Mouse (Mus musculus) MEL (cell line): ENCODE data around the gene Inpp5d. TPM values are rescaled to one million over a fixed set of nuclear protein-coding genes. Genes with fewer than 3 reads are reported as not detected.

ENCODE experiments used
- DNase-seq: peaks from one replicate; pipeline ENCODE4 v3.0.0; 2011; ENCODE audit warnings: low read depth, low spot score
- H3K27ac ChIP-seq: 2 replicates; pipeline ENCODE4 v1.5.1; 2012; ENCODE audit warnings: low read depth, mild to moderate bottlenecking, control low read depth, low read length, moderate library complexity; ENCODE audit not compliant: control insufficient read depth
- H3K27me3 ChIP-seq, 2 experiments: fragments of 150-350 bp in 1 of 2; sonication (generic) in 1 of 2; 2 replicates each; pipeline ENCODE4 v1.6.1; 2012; ENCODE audit warnings: low read length in 2 of 2, mild to moderate bottlenecking in 2 of 2, improper control_type of control experiment in 1 of 2, moderate library complexity in 1 of 2; ENCODE audit not compliant: insufficient read depth in 2 of 2, control insufficient read depth in 1 of 2
- H3K36me3 ChIP-seq, 2 experiments: 2 replicates each; pipeline ENCODE4 v1.6.1; 2012 to 2014; ENCODE audit warnings: low read length in 2 of 2, improper control_type of control experiment in 1 of 2, inconsistent platforms in 1 of 2, mild to moderate bottlenecking in 1 of 2; ENCODE audit not compliant: insufficient read depth in 2 of 2, control insufficient read depth in 1 of 2
- H3K4me1 ChIP-seq, 2 experiments: fragments of 150-350 bp in 1 of 2; sonication (generic) in 1 of 2; 2 replicates each; pipeline ENCODE4 v1.6.1; 2012; ENCODE audit warnings: low read length in 2 of 2, improper control_type of control experiment in 1 of 2, mild to moderate bottlenecking in 1 of 2; ENCODE audit not compliant: insufficient read depth in 2 of 2, control insufficient read depth in 1 of 2
- H3K4me3 ChIP-seq, 2 experiments: fragments of 150-350 bp in 1 of 2; sonication (generic) in 1 of 2; 2 replicates each; pipeline ENCODE4 v1.5.1; 2012; ENCODE audit warnings: low read depth in 2 of 2, low read length in 2 of 2, mild to moderate bottlenecking in 2 of 2, moderate library complexity in 2 of 2, control low read depth in 1 of 2, improper control_type of control experiment in 1 of 2; ENCODE audit not compliant: control insufficient read depth in 1 of 2, insufficient read depth in 1 of 2
- H3K79me2 ChIP-seq: 2 replicates; pipeline ENCODE4 v1.6.1; 2012; ENCODE audit warnings: mild to moderate bottlenecking, low read length, moderate library complexity; ENCODE audit not compliant: control insufficient read depth, poor library complexity, insufficient read depth
- H3K9ac ChIP-seq: 2 replicates; pipeline ENCODE4 v1.6.1; 2012; ENCODE audit warnings: low read depth, mild to moderate bottlenecking, control low read depth, low read length, moderate library complexity; ENCODE audit not compliant: control insufficient read depth, poor library complexity, severe bottlenecking
- H3K9me3 ChIP-seq: fragments of 150-350 bp; sonication (generic); replicated peaks from 2 replicates; pipeline ENCODE4 v1.6.1; 2012; ENCODE audit warnings: mild to moderate bottlenecking, low read length, improper control_type of control experiment, moderate library complexity; ENCODE audit not compliant: insufficient read depth
- BHLHE40 ChIP-seq: IDR thresholded peaks from 2 replicates; pipeline ENCODE4 v1.6.1; 2012; ENCODE audit warnings: low read depth, mild to moderate bottlenecking, inconsistent platforms, low read length, improper control_type of control experiment, borderline replicate concordance
- CHD1 ChIP-seq: IDR thresholded peaks from 2 replicates; pipeline ENCODE4 v1.6.1; 2012; ENCODE audit warnings: low read depth, mild to moderate bottlenecking, inconsistent platforms, low read length, improper control_type of control experiment
- CHD2 ChIP-seq: IDR thresholded peaks from 2 replicates; pipeline ENCODE4 v1.6.1; 2011; ENCODE audit warnings: low read length, improper control_type of control experiment
- E2F4 ChIP-seq: IDR thresholded peaks from 2 replicates; pipeline ENCODE4 v1.6.1; 2011; ENCODE audit warnings: low read depth, low read length, improper control_type of control experiment, borderline replicate concordance
- ELF1 ChIP-seq: IDR thresholded peaks from 2 replicates; pipeline ENCODE4 v1.6.1; 2014; ENCODE audit warnings: low read depth, mild to moderate bottlenecking, inconsistent platforms, low read length, improper control_type of control experiment, moderate library complexity
- EP300 ChIP-seq, 2 experiments: IDR thresholded peaks; 2 replicates each; pipeline ENCODE4 v1.6.1; 2011; ENCODE audit warnings: improper control_type of control experiment in 2 of 2, low read length in 2 of 2, low read depth in 1 of 2, mild to moderate bottlenecking in 1 of 2
- GABPA ChIP-seq: IDR thresholded peaks from 2 replicates; pipeline ENCODE4 v1.6.1; 2012; ENCODE audit warnings: low read depth, mild to moderate bottlenecking, inconsistent platforms, low read length, improper control_type of control experiment, moderate library complexity
- GATA1 ChIP-seq: IDR thresholded peaks from 2 replicates; pipeline ENCODE4 v1.6.1; 2011; ENCODE audit warnings: low read depth, low read length, improper control_type of control experiment
- HCFC1 ChIP-seq: IDR thresholded peaks from 2 replicates; pipeline ENCODE4 v1.6.1; 2012; ENCODE audit warnings: low read depth, mild to moderate bottlenecking, inconsistent platforms, low read length, improper control_type of control experiment, moderate library complexity
- JUND ChIP-seq: IDR thresholded peaks from 2 replicates; pipeline ENCODE4 v1.6.1; 2011; ENCODE audit warnings: low read depth, mild to moderate bottlenecking, improper control_type of control experiment, low read length
- KAT2A ChIP-seq: conservative IDR thresholded peaks from 2 replicates; pipeline ENCODE4 v1.6.1; 2012; ENCODE audit warnings: low read depth, low read length, improper control_type of control experiment, inconsistent platforms
- MAFK ChIP-seq: IDR thresholded peaks from 2 replicates; pipeline ENCODE4 v1.6.1; 2011; ENCODE audit warnings: low read depth, mild to moderate bottlenecking, low read length, improper control_type of control experiment, borderline replicate concordance
- MAX ChIP-seq: IDR thresholded peaks from 2 replicates; pipeline ENCODE4 v1.6.1; 2011; ENCODE audit warnings: low read length, improper control_type of control experiment
- MAZ ChIP-seq: IDR thresholded peaks from 2 replicates; pipeline ENCODE4 v1.6.1; 2012; ENCODE audit warnings: low read depth, mild to moderate bottlenecking, inconsistent platforms, low read length, improper control_type of control experiment
- MEF2A ChIP-seq: IDR thresholded peaks from 2 replicates; pipeline ENCODE4 v1.6.1; 2014; ENCODE audit warnings: low read depth, mild to moderate bottlenecking, inconsistent platforms, low read length, improper control_type of control experiment; ENCODE audit not compliant: poor library complexity, insufficient replicate concordance, severe bottlenecking; ENCODE audit errors: extremely low read depth
- MXI1 ChIP-seq: IDR thresholded peaks from 2 replicates; pipeline ENCODE4 v1.6.1; 2011; ENCODE audit warnings: mild to moderate bottlenecking, low read depth, low read length, improper control_type of control experiment
- MYB ChIP-seq: IDR thresholded peaks from 2 replicates; pipeline ENCODE4 v1.6.1; 2011; ENCODE audit warnings: mild to moderate bottlenecking, low read depth, low read length, improper control_type of control experiment
- MYC ChIP-seq: IDR thresholded peaks from 2 replicates; pipeline ENCODE4 v1.6.1; 2011; ENCODE audit warnings: low read depth, mild to moderate bottlenecking, low read length, improper control_type of control experiment, moderate library complexity
- NELFE ChIP-seq: IDR thresholded peaks from 2 replicates; pipeline ENCODE4 v1.6.1; 2011; ENCODE audit warnings: low read depth, low read length, improper control_type of control experiment
- NRF1 ChIP-seq: IDR thresholded peaks from 2 replicates; pipeline ENCODE4 v1.6.1; 2014; ENCODE audit warnings: low read depth, mild to moderate bottlenecking, inconsistent platforms, low read length, improper control_type of control experiment, moderate library complexity; ENCODE audit not compliant: poor library complexity, insufficient read depth, severe bottlenecking
- POLR2A ChIP-seq, 2 experiments: IDR thresholded peaks; 2 replicates each; pipeline ENCODE4 v1.6.1; 2011 to 2012; ENCODE audit warnings: low read length in 2 of 2, mild to moderate bottlenecking in 2 of 2, control low read depth in 1 of 2, improper control_type of control experiment in 1 of 2, low read depth in 1 of 2, moderate library complexity in 1 of 2; ENCODE audit not compliant: control insufficient read depth in 1 of 2, insufficient read depth in 1 of 2, poor library complexity in 1 of 2
- POLR2AphosphoS2 ChIP-seq: IDR thresholded peaks from 2 replicates; pipeline ENCODE4 v1.6.1; 2011; ENCODE audit warnings: low read length, improper control_type of control experiment
- POLR2AphosphoS5 ChIP-seq: IDR thresholded peaks from 2 replicates; pipeline ENCODE4 v1.6.1; 2012; ENCODE audit warnings: low read depth, borderline replicate concordance, mild to moderate bottlenecking, inconsistent platforms, low read length, moderate library complexity, mixed read lengths
- RAD21 ChIP-seq: IDR thresholded peaks from 2 replicates; pipeline ENCODE4 v1.6.1; 2011; ENCODE audit warnings: mild to moderate bottlenecking, low read depth, low read length, improper control_type of control experiment
- RCOR1 ChIP-seq: IDR thresholded peaks from 2 replicates; pipeline ENCODE4 v1.6.1; 2012; ENCODE audit warnings: low read depth, mild to moderate bottlenecking, inconsistent platforms, low read length, improper control_type of control experiment
- SIN3A ChIP-seq: IDR thresholded peaks from 2 replicates; pipeline ENCODE4 v1.6.1; 2012; ENCODE audit warnings: low read length, improper control_type of control experiment, inconsistent platforms
- SMC3 ChIP-seq: IDR thresholded peaks from 2 replicates; pipeline ENCODE4 v1.6.1; 2011; ENCODE audit warnings: low read depth, low read length, improper control_type of control experiment
- TAL1 ChIP-seq: IDR thresholded peaks from 2 replicates; pipeline ENCODE4 v1.6.1; 2012; ENCODE audit warnings: mild to moderate bottlenecking, inconsistent platforms, low read length, moderate library complexity, mixed read lengths
- TBP ChIP-seq: IDR thresholded peaks from 2 replicates; pipeline ENCODE4 v1.8.0; 2011; ENCODE audit warnings: low read depth, low read length, improper control_type of control experiment
- TCF12 ChIP-seq: IDR thresholded peaks from 2 replicates; pipeline ENCODE4 v1.6.1; 2014; ENCODE audit warnings: low read depth, mild to moderate bottlenecking, inconsistent platforms, low read length, improper control_type of control experiment, moderate library complexity
- UBTF ChIP-seq: IDR thresholded peaks from 2 replicates; pipeline ENCODE4 v1.6.1; 2012; ENCODE audit warnings: low read depth, mild to moderate bottlenecking, inconsistent platforms, low read length, improper control_type of control experiment, moderate library complexity, borderline replicate concordance; ENCODE audit not compliant: insufficient read depth
- USF1 ChIP-seq: IDR thresholded peaks from 2 replicates; pipeline ENCODE4 v1.6.1; 2014; ENCODE audit warnings: low read depth, mild to moderate bottlenecking, inconsistent platforms, low read length, improper control_type of control experiment, moderate library complexity
- USF2 ChIP-seq, 2 experiments: IDR thresholded peaks; 2 replicates each; pipeline ENCODE4 v1.6.1; 2011 to 2012; ENCODE audit warnings: improper control_type of control experiment in 2 of 2, low read length in 2 of 2, borderline replicate concordance in 1 of 2, inconsistent platforms in 1 of 2, low read depth in 1 of 2, mild to moderate bottlenecking in 1 of 2; ENCODE audit not compliant: insufficient read depth in 1 of 2
- ZC3H11A ChIP-seq: IDR thresholded peaks from 2 replicates; pipeline ENCODE4 v1.6.1; 2012; ENCODE audit warnings: low read depth, mild to moderate bottlenecking, inconsistent platforms, low read length, improper control_type of control experiment
- ZMIZ1 ChIP-seq: IDR thresholded peaks from 2 replicates; pipeline ENCODE4 v1.6.1; 2012; ENCODE audit warnings: low read depth, mild to moderate bottlenecking, inconsistent platforms, low read length, improper control_type of control experiment, moderate library complexity
- ZNF384 ChIP-seq: IDR thresholded peaks from 2 replicates; pipeline ENCODE4 v1.6.1; 2012; ENCODE audit warnings: low read depth, mild to moderate bottlenecking, inconsistent platforms, low read length, improper control_type of control experiment
- polyA plus RNA-seq, 2 experiments: library from polyadenylated mRNA; stranded (reverse) in 1 of 2; unstranded in 1 of 2; fragments of >175 nt in 1 of 2; fragments of >200 nt in 1 of 2; gene quantifications; 2 replicates each; pipeline versions ENCODE4 v1.2.1 to v1.2.4; 2012; ENCODE audit warnings: low replicate concordance in 2 of 2, low read depth in 1 of 2; ENCODE audit not compliant: insufficient read length in 2 of 2, insufficient read depth in 1 of 2, missing spikeins in 1 of 2
- total RNA-seq: library from RNA; depleted of rRNA; stranded (reverse); fragments of 300-350 nt; gene quantifications from 2 replicates; pipeline ENCODE4 v1.2.3, GENCODE M21; 2012; rRNA removed

Gene Inpp5d
- 69.4 and 73.0 TPM in 2 replicates for total RNA-seq
- 10 to 100 TPM in 1 of 2 experiments, not detected in 1; 71.3 TPM for polyA plus RNA-seq

DNA sequence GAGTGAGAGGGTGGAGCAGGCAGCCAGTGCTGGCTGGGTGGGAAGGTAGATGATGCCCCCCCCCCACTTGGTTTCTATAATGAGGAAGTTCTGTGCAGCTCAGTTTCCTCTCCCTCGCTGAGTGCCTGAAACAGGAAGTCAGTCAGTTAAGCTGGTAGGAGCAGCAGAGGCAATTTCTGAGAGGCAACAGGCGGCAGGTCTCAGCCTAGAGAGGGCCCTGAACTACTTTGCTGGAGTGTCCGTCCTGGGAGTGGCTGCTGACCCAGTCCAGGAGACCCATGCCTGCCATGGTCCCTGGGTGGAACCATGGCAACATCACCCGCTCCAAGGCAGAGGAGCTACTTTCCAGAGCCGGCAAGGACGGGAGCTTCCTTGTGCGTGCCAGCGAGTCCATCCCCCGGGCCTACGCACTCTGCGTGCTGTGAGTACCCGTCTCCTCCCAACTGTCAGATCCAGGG, at the start of gene Inpp5d:
Inpp5d (plus strand) TSS at position 102 of the 458 bp plus-strand sequence.
- Histone ChIP-seq H3K27me3 (no peaks in the 10 kb centered on the region), H3K79me2 (peaks cover 45% of the 10 kb centered on the region), H3K4me1 (peaks cover 23 to 44% of the 10 kb centered on the region in 2 experiments), H3K9ac (peak within 1 kb of the TSS; percentile 92), H3K27ac (peak within 1 kb of the TSS; percentile 97), H3K4me3 (peak within 1 kb of the TSS; percentile 81 to 85), H3K9me3 (no peaks in the 10 kb centered on the region), H3K36me3 (peaks cover 0 to 37% of the 10 kb centered on the region in 2 experiments; a peak in 3 of 4 replicates)
- DNase-seq = peak; percentile 94
- TF ChIP-seq ZMIZ1 (peak; percentile 82; the same call in 1 of the 2 replicates), RCOR1 (peak; percentile 35; the same call in 1 of the 2 replicates), RAD21 (no peak), ZNF384 (no peak), TAL1 (no peak), MXI1 (peak; percentile 53), GATA1 (no peak), SMC3 (no peak), E2F4 (no peak), MYC (0 out of 2 replicates have a peak, but pooled peaks have one; percentile 48), POLR2AphosphoS2 (peak; percentile 84), NRF1 (no peak), EP300 (IDR thresholded peaks at IDR 0.05; ENCODE audit: low read depth in 1 of 2, low read length in 2 of 2) (peak in 1 of 2 experiments; percentile 13; a peak in 1 of 4 replicates), POLR2A (IDR thresholded peaks at IDR 0.05; ENCODE audit: control insufficient read depth in 1 of 2, insufficient read depth in 1 of 2, low read depth in 1 of 2, low read length in 2 of 2, poor library complexity in 1 of 2) (peak; percentile 77 to 98), TCF12 (peak; percentile 54), CHD2 (no peak), CHD1 (no peak), MEF2A (no peak), ELF1 (peak; percentile 92), MYB (no peak), TBP (peak; percentile 83), ZC3H11A (no peak), MAZ (peak; percentile 68; the same call in 1 of the 2 replicates), KAT2A (no peak), SIN3A (peak; percentile 81; the same call in 1 of the 2 replicates), MAX (no peak; the same call in 1 of the 2 replicates), USF1 (no peak), UBTF (no peak), MAFK (no peak), BHLHE40 (no peak), POLR2AphosphoS5 (peak; percentile 66; the same call in 1 of the 2 replicates), HCFC1 (peak; percentile 54), JUND (no peak), GABPA (no peak), NELFE (peak; percentile 81), USF2 (IDR thresholded peaks at IDR 0.05; ENCODE audit: borderline replicate concordance in 1 of 2, insufficient read depth in 1 of 2, low read depth in 1 of 2, low read length in 2 of 2) (no peak)
